Mouse (Mus musculus): ENCODE results near the gene Abt1.

The Abt1 gene

DNA sequence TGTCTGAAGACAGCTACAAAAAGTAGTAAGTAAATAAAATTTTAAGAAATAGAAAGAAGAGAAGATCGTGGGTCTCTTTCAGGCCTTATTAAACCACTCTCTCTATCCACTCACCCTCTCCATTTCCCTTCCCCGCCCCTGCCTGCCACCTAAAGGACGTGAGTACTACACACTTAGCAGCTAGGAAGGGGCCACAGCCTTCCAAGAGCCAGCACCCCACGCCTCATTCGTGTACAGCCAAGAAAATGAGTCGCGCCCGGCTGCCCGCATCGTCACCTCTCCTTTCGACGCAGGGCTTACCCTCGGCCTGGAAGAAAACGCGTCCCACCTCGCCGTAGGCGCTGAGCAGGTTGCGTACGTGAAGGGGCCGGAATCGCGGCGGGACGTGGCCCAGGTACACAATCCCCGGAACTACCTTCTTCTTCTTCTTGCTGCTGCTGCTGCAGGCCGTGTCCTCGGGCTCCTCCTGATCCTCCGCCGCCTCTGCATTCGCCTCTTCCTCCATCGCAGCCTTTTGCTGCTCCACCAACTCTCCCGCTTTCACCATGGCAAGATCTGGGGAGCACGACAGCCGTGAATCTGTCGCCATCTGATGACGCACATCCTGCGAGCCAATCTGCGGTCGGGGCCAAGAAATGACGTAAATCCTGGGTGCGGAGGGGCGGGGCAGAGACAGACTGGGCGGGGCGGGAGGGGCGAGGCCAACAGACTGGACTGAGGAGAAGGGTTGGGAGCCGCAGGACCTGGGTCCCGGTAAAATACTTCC is at the start of gene Abt1:
Gene Abt1, minus strand, starts transcription at position 581 of the 766 bp plus-strand sequence.
- DNase-seq (ENCODE audit: low read depth in 2 of 2, low spot score in 2 of 2), result peak; percentile 88 to 92

DNA sequence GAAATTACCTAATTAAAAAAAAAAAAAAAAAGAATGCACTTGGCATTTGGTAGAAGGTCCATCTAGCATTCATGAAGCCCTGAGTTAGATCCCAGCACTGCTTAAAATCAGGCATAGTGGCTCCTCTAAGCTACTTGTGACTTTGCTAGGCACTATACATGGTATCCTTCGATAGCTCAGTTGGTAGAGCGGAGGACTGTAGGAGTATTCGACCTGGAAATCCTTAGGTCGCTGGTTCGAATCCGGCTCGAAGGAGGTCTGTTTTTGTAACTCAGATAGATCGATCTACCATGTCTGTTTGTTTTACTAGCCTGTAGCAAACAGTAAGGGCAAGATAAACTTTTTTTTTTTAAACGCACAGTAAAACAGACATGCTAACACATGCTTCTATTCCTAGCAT is 43.2 kb upstream of the Abt1 start:
- peak; percentile 84 for DNase-seq (ENCODE audit: low read depth in 2 of 2, low spot score in 2 of 2)

DNA sequence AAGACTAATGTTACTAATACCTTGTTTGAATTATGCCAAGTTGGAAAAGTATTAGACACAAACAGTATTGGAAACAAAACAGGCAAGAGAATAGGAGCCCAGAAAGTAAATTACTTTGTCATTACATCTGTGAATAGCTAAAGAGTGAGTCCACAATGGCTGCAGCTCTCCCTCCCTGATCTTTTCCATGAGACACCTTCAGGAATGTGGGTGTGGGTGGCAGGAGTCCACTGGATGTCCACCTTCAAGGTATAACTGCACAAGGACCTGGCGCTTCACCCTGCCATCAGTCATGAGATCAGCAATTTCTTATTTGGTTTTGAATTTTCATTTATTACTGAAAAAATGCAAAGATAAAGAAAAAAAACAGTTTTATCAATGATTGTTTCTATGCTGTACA is 42.6 kb upstream of the Abt1 start:
- no peak for DNase-seq (ENCODE audit: low read depth in 2 of 2, low spot score in 2 of 2)

DNA sequence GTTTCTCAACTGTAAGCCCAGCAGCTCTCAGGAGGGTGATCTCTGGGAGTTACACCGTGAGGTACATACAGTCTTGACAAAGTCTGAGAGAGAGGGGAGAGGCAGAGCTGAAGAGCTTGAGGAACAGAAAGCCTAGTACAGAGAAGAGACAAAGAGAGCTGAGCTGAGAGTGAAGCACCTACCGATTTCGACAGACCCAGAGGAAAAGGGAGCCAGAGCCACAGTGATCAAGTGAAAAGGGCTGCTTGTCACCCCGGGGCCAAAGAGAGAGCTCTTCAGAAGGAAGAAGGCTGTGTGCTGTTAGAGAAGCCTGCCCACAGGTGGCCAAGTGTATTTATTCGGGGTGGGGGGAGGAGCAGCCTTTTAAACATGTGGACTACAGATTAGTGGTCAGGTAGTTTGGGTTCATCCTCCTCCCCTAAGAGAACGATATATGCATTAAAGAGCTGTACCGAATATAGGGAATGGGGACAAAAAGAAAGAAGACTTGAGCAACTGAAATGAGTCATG is 42.0 kb upstream of the Abt1 start, which contains the start of gene Btn1a1:
Gene Btn1a1, minus strand, starts transcription at position 302 of the 510 bp plus-strand sequence.
- DNase-seq (ENCODE audit: low read depth in 2 of 2, low spot score in 2 of 2), result peak in 1 of 2 experiments; percentile 7

DNA sequence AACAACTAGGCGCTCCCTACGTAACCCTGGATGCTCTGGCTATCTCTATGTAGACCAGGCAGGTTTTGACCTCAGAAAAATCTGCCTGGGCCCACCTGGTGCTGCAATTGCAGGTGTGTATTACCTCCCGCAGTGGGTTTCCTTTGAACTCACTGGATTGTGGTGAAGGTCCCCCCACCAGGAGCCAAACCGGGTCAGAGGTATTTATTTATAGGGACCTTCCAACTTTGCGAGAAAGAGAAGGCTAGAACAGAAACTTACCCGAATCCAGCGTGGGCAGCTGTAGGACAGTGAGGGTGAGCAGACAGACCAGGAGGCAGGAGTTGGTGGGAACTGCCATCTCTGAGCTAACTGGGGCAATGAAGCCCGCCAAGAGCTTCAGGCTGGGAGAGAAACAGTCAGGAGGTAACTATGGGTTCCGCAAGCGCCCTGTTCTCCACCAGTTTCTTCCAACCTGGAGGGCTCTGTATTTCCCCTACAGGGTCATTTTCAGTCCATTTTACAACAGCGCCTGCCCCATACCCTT is 41.2 kb upstream of the Abt1 start:
- DNase-seq (ENCODE audit: low read depth in 2 of 2, low spot score in 2 of 2), result no peak

DNA sequence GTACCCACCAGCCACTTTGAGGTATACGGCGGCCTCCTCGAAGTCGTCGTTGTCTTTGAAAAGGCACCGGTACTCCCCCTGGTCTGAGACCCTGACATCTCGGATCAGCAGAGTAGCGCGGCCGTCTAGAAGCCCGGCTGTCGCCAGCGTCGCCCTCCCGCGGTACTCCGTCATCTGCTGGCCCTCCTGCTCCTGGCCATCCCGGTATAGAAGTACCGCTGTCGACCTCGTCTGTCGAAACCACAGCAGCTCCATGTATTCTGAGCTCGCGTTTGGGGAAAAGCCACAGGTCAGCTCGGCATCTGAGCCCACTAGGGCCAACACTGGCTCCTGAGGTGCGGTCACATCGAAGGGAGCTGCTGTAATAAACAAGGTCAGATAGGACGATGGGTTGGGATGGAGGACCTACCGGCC is 40.6 kb upstream of the Abt1 start:
- DNase-seq (ENCODE audit: low read depth in 2 of 2, low spot score in 2 of 2), result peak; percentile 11 to 41

DNA sequence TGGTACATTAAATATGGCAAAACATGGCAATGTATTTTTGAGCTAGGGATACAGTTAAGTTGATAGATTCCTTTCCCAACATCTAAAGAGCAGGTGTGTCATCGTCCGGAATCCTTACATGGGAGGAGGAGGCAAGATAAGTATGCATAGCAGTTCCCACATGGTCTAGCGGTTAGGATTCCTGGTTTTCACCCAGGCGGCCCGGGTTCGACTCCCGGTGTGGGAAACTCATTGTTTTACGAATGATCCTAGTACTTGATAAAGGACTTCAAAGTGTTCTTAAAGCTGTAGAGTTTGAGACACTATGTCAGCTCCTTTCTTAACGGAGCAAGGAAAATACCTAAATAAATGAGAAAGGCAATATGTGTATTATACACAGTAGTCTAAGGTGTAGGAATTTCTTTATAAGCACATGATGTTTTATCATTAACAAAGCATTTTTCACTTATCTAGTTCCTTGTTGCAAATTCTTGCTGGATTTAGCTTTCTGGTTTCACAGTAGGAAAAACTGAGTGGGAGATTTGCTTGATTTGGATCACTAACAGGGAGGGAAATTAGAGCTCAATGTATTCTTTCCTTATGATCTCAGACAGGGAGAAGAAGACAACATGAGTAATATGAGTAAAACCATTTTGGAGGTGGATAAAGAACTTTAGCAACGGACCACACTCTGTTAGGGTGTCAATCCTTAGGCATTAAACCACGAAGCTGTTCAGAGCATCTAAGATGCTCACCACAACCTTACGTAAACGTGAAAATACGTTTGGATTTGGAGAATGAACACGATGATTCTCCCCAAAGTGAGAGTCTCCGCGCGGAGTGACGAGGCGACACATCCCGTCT is 39.9 kb upstream of the Abt1 start:
- peak in 1 of 2 experiments; percentile 28 for DNase-seq (ENCODE audit: low read depth in 2 of 2, low spot score in 2 of 2)

DNA sequence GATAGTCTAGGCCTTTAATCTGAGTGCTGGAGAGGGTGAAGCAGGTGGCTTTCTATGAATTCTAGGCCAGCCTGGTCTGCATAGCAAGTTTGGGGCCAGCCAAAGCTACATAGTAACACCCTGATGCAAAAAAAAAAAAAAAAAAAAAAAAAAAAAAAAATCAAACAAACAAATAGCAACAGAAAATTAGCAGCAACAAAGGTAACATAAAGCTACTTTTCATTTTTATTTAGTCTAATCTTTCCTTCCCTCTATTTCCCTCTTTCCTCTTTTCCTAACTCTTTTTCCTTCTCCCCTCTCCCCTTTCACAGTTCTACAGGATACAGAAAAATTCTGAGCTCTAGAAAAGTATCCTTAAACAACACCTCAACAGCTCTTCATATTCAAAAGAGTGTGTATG is 39.0 kb upstream of the Abt1 start:
- no peak for DNase-seq (ENCODE audit: low read depth in 2 of 2, low spot score in 2 of 2)

DNA sequence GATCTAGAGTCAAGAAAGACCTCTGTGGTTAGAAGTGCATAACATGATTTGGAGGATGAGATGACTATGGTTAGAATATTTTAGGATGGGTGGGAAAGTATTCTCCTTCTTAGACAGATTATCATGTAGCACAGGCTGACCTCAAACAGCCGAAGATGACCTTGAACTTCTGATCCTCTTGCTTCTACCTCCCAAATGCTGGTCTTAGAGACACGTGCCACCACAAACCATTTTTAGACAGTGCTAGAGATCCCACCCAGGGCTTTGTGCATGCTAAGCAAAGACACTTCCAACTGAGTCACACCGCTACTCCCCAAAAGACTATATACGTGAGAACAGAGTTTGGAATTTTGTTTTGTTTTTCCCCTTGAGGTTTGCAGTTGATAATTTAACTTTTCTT is 38.4 kb upstream of the Abt1 start:
- DNase-seq (ENCODE audit: low read depth in 2 of 2, low spot score in 2 of 2), result no peak

DNA sequence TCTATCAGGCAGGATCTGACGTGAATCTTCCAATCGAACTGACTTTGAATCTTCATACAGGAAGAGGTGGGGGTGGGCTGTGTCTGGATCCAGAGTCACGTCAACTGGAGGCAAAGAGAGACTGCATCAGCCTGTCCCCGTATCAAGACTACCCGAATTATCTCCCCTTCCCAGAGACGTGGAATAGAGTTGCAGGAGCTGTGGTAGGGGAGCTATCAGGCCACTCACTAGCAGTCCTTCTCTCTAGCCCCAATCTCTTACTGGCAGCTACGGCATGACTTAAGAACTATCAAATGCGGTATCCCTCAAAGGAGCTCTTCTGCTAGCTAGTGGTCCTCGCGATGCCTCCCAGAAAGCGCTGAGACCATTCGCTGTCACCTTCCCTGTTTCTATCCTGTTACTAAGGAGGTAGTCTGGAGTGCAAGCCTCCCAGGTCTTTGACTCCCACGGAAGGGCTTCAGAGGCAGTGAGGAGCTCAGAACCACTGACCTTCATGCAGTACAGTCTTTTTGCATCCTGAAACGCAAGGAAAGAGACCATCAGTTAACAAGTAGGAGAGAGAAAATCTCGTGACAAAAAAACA is 35.7 kb upstream of the Abt1 start:
- DNase-seq (ENCODE audit: low read depth in 2 of 2, low spot score in 2 of 2), result no peak

DNA sequence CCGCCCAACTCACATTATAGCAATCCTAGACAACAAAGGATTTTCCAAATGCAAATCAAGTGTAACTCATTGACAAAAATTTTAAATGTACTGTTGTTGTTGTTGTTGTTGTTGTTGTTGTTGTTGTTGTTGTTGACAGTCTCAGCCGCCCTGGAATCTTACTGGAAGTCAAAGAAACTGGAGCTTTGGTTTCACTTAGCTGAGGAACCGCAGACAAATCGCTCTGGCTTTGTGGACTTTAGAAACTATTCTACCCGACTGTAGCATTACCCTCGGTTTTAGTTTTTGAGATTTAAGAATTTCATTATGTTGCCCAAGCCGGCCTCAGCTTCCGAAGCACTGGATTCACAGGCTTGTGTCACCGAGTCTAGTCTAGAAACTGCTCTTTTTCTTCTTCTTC is 30.3 kb upstream of the Abt1 start:
- no peak for DNase-seq (ENCODE audit: low read depth in 2 of 2, low spot score in 2 of 2)

DNA sequence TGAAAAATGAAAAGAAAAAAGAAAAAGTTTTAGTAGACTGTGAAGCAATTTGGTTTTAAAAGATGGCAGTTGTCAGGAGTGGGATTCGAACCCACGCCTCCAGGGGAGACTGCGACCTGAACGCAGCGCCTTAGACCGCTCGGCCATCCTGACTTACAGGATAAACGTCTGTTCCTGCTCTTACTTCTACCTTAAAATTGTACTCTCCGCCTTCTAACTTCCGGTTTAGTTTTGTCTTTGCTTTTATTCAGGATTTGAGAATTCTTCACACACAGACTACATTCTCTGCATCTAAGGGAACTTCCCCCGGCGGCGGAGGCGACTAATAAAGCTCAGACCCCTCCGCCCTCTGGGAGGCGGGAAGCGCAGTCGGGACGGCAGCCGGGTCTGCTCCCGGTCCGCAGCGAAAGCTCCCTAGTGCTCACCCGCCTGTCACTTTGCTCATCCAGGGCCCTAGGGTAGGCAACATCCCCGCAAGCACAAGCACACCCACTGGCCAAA is 29.7 kb upstream of the Abt1 start:
- peak; percentile 84 to 87 for DNase-seq (ENCODE audit: low read depth in 2 of 2, low spot score in 2 of 2)

DNA sequence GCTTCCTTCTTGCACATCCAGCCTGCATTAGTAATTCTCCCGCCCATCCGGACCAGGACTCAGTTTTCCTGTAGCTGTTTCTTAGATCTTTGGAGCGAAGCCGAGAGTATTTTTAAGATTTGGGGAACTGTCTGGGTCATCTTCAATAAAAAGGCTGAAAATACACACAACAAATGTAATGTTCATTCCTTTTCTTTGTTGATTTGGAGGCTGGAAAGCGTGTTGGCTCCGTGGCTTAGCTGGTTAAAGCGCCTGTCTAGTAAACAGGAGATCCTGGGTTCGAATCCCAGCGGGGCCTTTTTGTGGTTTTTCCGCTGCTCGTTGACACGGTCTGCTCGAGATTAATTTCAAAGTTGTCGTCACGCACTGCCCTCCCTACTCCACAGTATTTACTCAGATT is 26.7 kb upstream of the Abt1 start:
- DNase-seq (ENCODE audit: low read depth in 2 of 2, low spot score in 2 of 2), result peak; percentile 67 to 71

DNA sequence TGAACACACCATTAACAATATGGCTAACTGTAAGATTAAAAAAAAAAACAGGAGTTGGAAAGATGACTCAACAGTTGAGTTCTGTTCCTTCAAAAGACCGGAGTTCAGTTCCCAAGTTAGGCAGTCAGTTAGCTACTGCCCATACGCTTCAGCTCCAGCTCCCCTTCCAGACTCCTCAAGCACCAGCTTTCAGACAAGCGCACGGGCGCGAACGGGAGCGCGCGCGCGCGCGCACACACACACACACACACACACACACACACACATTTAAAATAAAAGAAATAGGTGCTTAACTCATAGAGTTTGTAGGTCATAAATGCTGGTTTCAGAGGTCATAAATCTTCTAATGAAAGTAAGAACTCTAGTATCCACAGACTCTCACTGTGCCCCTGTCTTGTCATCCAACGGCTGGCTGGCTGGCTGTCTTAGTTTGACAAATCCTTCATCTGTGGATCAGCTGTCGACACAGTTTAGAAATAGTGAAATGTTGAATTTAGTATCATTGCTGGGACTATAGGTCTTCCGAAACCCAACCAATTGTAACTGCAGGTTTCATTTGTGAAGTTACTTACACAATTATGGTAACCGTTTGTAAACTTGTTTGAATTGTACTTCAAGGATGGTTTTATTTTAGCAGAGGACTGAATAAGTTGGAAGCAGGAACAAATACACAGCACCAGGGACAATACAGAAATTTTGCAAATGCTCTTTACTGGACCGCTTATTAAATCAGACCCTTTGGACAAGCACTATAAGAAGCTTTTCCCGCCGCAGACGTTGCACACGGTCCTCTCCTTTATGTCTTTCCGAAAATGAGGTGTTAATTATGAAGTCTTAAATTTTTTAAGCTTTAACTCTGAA is 25.8 kb upstream of the Abt1 start:
- no peak for DNase-seq (ENCODE audit: low read depth in 2 of 2, low spot score in 2 of 2)

DNA sequence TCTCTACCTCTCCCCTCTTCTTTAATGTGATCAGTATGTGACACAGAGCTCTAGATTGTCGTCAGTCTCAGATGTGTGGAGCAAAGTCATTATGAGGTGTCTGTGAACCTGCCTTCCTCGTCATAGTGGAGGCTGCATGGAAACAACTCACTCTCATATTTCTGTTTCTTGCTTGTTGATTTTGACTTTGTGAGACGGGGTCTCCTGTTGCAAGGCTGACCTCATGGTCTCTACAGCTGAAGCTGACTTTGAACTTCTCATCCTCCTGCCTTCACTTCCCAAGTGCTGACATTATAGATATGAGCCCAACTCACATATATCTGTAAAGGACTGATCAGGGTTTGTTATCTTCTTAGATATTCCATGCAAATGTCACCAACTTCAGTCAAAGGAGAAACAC is 25.1 kb upstream of the Abt1 start:
- DNase-seq (ENCODE audit: low read depth in 2 of 2, low spot score in 2 of 2), result no peak

DNA sequence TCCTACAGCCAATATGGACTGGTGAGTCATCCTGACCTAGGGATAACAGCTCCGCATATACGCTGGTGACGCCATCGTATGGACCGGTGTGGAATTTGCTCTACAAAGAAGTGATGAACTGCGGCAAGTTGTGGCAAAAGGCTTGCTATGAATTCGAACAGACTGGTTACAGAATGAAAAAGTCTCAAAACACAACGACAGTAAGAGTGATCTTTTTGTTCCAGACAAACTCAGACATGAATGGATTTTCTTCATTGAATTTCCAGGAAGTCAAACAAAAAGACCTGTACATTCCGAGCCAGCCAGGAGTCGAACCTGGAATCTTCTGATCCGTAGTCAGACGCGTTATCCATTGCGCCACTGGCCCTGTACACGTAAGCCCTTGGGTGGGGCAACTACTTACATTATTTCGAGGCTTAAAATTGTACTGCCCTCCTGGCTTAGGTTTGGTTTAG is 22.9 kb upstream of the Abt1 start:
- DNase-seq (ENCODE audit: low read depth in 2 of 2, low spot score in 2 of 2), result peak; percentile 78 to 79

DNA sequence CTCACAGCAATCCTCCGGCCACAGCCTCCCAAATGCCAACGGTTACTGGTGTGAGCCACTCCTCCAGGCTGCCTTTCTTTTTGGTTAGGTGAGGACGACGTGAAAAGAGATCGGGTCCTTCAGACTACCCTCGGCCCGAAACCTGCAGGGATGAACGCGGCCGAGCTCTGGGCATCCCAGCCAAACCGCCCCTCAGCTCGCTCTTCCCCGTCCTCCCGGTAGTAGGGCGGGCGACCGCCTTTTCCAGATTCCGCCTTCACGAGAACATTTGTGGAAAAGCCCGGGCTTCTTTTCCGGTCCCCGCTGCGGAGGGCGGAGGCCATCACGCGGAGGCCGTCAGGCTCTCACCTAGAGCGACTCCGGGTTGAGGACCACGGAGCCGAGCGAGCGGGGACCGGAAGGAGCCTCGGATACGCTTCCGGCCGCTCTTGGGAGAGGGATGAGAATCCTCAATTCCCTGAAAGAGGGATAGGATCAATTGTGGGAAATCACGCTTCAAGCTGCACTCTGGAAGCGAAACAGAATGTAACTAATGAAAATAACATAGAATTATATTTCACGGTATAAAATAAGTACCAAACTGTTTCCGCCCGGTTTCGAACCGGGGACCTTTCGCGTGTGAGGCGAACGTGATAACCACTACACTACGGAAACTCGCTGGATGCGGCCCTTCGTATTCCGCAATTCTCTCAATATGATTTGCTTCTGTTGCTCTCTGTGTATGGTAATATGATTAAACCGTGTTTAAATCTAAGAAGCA is 22.1 kb upstream of the Abt1 start:
- peak; percentile 96 to 97 for DNase-seq (ENCODE audit: low read depth in 2 of 2, low spot score in 2 of 2)

DNA sequence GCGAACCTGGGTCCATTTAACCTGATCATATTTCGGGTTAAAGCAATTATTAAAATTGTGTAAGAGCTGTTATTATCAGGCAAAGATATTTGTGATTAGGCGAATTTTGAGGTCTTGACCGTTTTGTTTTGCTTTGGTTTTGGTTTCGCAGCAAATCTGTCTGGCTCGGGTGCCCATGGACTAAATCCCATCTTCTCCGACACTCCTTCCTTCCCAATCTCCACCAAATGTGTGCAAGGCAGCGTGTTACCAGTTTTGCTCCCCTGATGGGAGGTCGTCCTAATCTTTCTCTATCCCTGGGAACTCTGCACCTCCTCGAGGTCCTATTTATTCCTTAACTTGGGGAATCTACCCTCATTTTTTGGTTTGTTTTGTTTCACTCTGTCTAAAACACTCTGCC is 21.5 kb upstream of the Abt1 start:
- DNase-seq (ENCODE audit: low read depth in 2 of 2, low spot score in 2 of 2), result no peak

DNA sequence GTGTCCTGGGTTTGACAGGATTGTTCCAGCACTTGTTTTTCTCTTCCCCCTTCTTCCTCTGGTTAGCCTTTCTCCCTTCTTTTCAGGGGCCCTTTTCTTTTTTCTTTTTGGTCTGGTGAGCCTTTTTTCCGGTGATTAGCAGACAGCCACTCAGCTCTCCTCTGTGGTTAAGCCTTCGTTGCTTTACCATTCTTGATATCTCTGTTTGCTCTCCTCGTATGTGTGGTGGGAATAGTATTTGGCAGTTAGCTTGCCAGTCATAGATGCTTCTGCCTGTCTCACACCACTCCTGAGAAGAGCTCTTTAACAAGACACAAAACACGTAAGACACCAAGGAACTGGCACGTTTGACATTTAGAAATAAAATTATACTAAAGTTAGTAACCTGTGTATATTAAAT is 20.8 kb upstream of the Abt1 start:
- no peak for DNase-seq (ENCODE audit: low read depth in 2 of 2, low spot score in 2 of 2)
